Mouse (Mus musculus) C2C12 (cell line): ENCODE results near the gene Tnn. TPM values are rescaled to one million over a fixed set of nuclear protein-coding genes. Genes with fewer than 3 reads are reported as not detected.

Experiments used
- H3K27me3 ChIP-seq: one replicate; pipeline ENCODE4 v1.6.1; 2011; ENCODE audit not compliant: control insufficient read depth, insufficient read depth, insufficient read length
- H3K36me3 ChIP-seq: one replicate; pipeline ENCODE4 v1.6.1; 2011; ENCODE audit not compliant: control insufficient read depth, insufficient read depth
- H3K4me3 ChIP-seq: one replicate; pipeline ENCODE4 v1.5.1; 2011; ENCODE audit warnings: mild to moderate bottlenecking, control low read depth; ENCODE audit not compliant: poor library complexity, insufficient read depth, severe bottlenecking
- H3K79me2 ChIP-seq: one replicate; pipeline ENCODE4 v1.6.1; 2011; ENCODE audit not compliant: control insufficient read depth, insufficient read depth
- H3K79me3 ChIP-seq: one replicate; pipeline ENCODE4 v1.6.1; 2011; ENCODE audit warnings: low read depth, control low read depth
- H3ac ChIP-seq: one replicate; pipeline ENCODE3; 2011; ENCODE audit warnings: low read depth; ENCODE audit not compliant: control insufficient read depth, insufficient read length
- CEBPB ChIP-seq: IDR thresholded peaks from one replicate; pipeline ENCODE4 v1.6.1; 2011; ENCODE audit warnings: low read depth, mild to moderate bottlenecking, control low read depth, moderate library complexity
- CTCF ChIP-seq: IDR thresholded peaks from one replicate; pipeline ENCODE4 v1.5.1; 2011; ENCODE audit not compliant: control insufficient read depth, insufficient read depth, insufficient read length
- FOSL1 ChIP-seq: IDR thresholded peaks from one replicate; pipeline ENCODE4 v1.8.0; 2011; ENCODE audit warnings: mild to moderate bottlenecking, low read length; ENCODE audit not compliant: poor library complexity, insufficient read depth, severe bottlenecking
- MAX ChIP-seq: IDR thresholded peaks from one replicate; pipeline ENCODE4 v1.6.1; 2011; ENCODE audit warnings: mild to moderate bottlenecking, control low read depth
- MYOD1 ChIP-seq: IDR thresholded peaks from one replicate; pipeline ENCODE4 v1.6.1; 2011; ENCODE audit warnings: low read depth; ENCODE audit not compliant: control insufficient read depth, insufficient read length
- MYOG ChIP-seq: IDR thresholded peaks from one replicate; pipeline ENCODE4 v1.6.1; 2011; ENCODE audit not compliant: control insufficient read depth, insufficient read length; ENCODE audit errors: extremely low read depth
- USF1 ChIP-seq: IDR thresholded peaks from one replicate; pipeline ENCODE4 v1.6.1; 2011; ENCODE audit warnings: low read depth, mild to moderate bottlenecking, control low read depth, moderate library complexity
- polyA plus RNA-seq: library from polyadenylated mRNA; unstranded; fragments of >200 nt; fragmentation: generic; extraction: Trizol; gene quantifications from one replicate; pipeline ENCODE4 v1.2.1, GENCODE M21; 2012; ENCODE audit warnings: missing spikeins

The Tnn gene
- polyA plus RNA-seq, 1 experiment: not detected

DNA sequence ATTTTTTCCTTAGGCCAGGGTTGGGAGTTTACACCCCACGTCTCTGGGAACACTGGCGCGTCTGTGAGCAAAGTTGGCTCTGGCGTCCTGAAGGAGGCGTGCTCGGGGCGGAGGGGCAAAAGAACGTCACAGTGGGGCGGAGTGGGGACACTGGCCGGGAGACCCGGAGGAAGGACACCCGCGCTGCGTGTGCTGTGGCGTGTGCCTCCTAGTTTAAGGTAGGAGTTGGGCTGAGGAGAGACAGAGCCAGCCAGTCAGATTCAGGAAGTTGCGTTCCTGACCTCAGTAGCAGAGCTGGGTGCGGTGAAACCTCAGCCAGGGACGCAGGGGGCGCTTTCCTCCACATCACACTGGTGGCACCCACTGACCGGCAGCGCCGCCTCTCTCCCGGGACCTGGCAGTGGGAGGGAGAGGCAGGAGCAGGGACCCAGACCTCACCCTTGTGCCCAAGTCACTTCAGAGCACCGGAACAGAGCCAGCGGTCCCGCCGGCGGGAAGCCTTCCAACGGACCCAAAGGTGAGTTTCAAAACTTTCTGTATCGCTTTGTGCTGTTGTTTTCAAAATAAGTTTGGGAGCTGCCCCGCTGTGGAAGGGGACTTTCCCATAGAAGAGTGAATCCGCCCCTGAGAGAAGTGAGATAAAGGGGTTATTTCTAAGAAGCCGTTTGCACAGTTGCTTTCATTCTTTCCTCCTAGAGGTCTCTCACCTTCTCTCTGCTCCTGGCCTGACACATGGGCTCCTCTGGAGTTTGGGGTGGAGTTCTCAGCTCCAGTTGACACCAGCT, 109.0 kb downstream of the Tnn start, which contains the start of gene 4930523C07Rik:
Gene 4930523C07Rik, plus strand, starts transcription at position 146 of the 785 bp plus-strand sequence.
- TF ChIP-seq CTCF (peak; percentile 61), MAX (no peak)

DNA sequence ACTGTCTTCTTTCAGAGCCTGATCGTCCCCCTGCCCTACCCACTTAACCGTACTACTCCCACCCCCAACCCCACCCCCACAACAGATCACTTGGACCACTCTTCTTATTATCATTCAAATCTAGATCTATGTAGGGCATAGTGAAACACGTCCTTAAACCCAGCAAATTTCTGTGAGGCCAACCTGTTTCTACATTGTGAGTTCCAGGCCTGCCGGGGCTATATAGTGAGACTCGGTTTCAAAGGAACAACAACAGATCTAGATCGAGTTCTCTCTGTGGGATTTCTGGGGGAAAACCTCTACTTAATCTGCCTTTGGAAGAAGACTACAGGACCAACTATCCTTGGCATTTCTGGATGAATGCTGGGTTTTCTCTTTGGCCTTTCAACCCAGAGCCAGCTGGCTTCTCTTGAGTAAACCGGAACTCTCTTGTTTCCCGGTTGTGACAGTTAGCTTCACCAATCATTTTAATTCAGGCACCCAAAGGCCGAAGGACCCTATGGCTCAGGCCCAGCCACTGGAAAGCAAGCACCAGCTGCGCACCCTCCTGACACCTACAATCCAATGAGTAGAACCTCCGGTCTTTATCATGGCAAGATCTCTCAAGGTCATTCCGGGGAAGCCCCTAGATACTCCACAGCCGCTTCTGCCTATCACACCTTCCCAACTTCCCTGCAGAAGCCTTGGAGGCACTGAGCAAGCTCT, 110.0 kb downstream of the Tnn start:
- no peaks in the 10 kb centered on the region for H3K27me3 ChIP-seq
- no peaks in the 10 kb centered on the region for H3K79me2 ChIP-seq
- no peak overlapping the region for H3ac ChIP-seq
- H3K79me3 ChIP-seq: no peaks in the 10 kb centered on the region
- no peak for TF ChIP-seq MAX
- TF ChIP-seq MYOD1: no peak
- no peak for TF ChIP-seq USF1
- no peak for TF ChIP-seq CEBPB
- no peak for TF ChIP-seq MYOG
- TF ChIP-seq CTCF: no peak
- no peak for TF ChIP-seq FOSL1
- no peak overlapping the region for H3K4me3 ChIP-seq
- H3K36me3 ChIP-seq: no peaks in the 10 kb centered on the region

More for the DNA sequence above, 109.0 kb downstream of the Tnn start, which contains the start of gene 4930523C07Rik:
- Histone ChIP-seq H3K36me3 (no peaks in the 10 kb centered on the region), H3ac (peak within 1 kb of the TSS; percentile 12), H3K79me2 (no peaks in the 10 kb centered on the region), H3K27me3 (no peaks in the 10 kb centered on the region), H3K4me3 (peak within 1 kb of the TSS; percentile 11), H3K79me3 (no peaks in the 10 kb centered on the region)

DNA sequence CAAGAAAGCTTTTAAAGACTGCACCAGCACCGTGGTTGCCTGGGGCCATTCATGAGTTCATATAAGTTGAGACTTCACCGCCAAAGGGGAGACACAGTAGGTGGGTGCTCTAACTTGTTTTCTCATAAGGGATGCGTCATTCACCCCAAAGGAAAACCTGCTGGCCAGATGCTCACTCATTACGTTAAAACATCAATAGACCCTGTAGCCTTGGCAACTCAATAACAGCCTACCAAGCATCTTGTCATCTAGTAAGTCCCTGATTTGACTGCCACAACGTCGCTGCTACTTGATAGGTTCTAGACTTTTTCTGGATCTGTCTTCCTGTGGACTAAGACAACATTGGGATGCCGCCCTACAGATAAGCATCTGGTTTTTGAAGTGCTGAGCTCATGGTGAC, 111.0 kb downstream of the Tnn start:
- Histone ChIP-seq H3ac (no peak overlapping the region), H3K27me3 (no peaks in the 10 kb centered on the region), H3K4me3 (no peak overlapping the region), H3K79me3 (no peaks in the 10 kb centered on the region), H3K36me3 (no peaks in the 10 kb centered on the region), H3K79me2 (no peaks in the 10 kb centered on the region)
- TF ChIP-seq CTCF: no peak
- TF ChIP-seq MAX: no peak
- no peak for TF ChIP-seq FOSL1
- TF ChIP-seq MYOG: no peak
- no peak for TF ChIP-seq USF1
- TF ChIP-seq CEBPB: no peak
- TF ChIP-seq MYOD1: no peak

DNA sequence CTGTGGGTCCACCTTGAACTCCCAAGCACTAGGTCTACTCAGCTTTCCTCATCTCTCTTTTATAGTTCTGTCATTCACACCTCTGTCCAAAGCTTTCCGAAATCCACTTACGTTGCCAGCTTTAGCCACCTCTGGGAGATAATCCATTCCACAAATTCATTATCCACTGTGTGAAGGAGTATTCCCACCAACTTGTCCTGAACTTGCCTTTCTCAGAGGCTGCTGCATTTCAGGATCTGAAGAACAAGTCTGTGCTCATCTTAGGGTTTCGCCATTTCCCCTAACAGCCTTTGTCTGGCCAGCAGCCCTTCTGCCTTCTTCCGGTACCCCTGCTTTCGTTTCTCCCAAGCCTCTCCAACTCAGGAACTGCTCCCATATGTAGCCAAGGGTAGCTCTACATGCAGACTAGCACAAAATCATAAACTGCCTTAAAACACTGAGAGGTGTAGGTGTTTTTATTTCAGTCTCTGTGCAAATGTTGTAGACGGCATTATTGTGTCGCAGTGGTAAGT, 112.1 kb downstream of the Tnn start:
- no peaks in the 10 kb centered on the region for H3K79me2 ChIP-seq
- no peak overlapping the region for H3ac ChIP-seq
- TF ChIP-seq USF1: no peak
- no peak for TF ChIP-seq CEBPB
- no peak for TF ChIP-seq MYOD1
- no peak for TF ChIP-seq FOSL1
- no peak for TF ChIP-seq MYOG
- no peak for TF ChIP-seq CTCF
- no peak for TF ChIP-seq MAX
- H3K27me3 ChIP-seq: no peaks in the 10 kb centered on the region
- no peaks in the 10 kb centered on the region for H3K36me3 ChIP-seq
- H3K79me3 ChIP-seq: no peaks in the 10 kb centered on the region
- H3K4me3 ChIP-seq: no peak overlapping the region

DNA sequence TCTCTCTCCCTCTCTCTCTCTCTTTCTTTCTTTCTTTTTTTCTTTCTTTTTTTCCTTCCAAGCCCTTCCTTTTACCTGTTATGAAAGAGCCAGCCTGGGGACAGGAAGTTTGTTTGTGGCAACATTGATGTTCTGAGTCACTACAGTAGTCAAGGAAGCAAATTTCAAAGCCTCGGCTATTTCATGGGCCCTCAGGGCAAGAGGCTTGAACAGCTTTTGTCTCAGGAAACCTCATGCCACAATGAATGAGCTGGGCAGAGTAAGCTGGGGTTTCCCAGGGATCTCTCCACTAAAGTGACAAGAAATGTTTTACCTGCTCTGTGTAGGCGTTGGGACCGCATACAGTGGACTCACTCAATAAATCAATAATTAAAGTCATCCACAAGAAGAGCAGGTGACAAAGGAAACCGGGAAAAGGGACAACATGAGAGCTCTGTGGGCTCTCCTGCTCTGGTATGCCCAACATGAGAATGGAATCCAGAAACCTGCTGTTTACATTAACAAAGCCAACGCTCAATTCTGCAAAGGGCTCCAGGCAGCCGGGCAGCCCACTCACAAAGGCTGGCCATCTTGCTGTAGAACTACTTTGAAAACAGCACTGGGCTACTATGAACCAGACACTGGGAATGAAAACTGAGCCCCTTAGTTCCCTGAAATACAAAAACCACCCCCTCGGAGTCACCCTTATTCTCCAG, 113.3 kb downstream of the Tnn start:
- Histone ChIP-seq H3K79me3 (no peaks in the 10 kb centered on the region), H3K27me3 (no peaks in the 10 kb centered on the region), H3K4me3 (no peak overlapping the region), H3ac (no peak overlapping the region), H3K36me3 (no peaks in the 10 kb centered on the region), H3K79me2 (no peaks in the 10 kb centered on the region)
- TF ChIP-seq MYOD1: no peak
- TF ChIP-seq FOSL1: no peak
- TF ChIP-seq USF1: no peak
- TF ChIP-seq MAX: no peak
- TF ChIP-seq CTCF: no peak
- no peak for TF ChIP-seq CEBPB
- TF ChIP-seq MYOG: no peak
